Mouse (Mus musculus) testis, adult 2 months (tissue): ENCODE data around the gene Npnt.

ENCODE experiments used
- CTCF ChIP-seq: fragments of 200-500 bp; IDR thresholded peaks from 2 replicates; pipeline ENCODE4 v1.5.1; 2012; ENCODE audit warnings: low read depth, mild to moderate bottlenecking, inconsistent platforms, low read length, moderate library complexity; ENCODE audit not compliant: control insufficient read depth, insufficient read depth, insufficient replicate concordance
- POLR2A ChIP-seq: fragments of 200-500 bp; IDR thresholded peaks from 2 replicates; pipeline ENCODE4 v1.6.1; 2012; ENCODE audit warnings: low read depth, mild to moderate bottlenecking, inconsistent platforms, low read length, moderate library complexity; ENCODE audit not compliant: control insufficient read depth

DNA sequence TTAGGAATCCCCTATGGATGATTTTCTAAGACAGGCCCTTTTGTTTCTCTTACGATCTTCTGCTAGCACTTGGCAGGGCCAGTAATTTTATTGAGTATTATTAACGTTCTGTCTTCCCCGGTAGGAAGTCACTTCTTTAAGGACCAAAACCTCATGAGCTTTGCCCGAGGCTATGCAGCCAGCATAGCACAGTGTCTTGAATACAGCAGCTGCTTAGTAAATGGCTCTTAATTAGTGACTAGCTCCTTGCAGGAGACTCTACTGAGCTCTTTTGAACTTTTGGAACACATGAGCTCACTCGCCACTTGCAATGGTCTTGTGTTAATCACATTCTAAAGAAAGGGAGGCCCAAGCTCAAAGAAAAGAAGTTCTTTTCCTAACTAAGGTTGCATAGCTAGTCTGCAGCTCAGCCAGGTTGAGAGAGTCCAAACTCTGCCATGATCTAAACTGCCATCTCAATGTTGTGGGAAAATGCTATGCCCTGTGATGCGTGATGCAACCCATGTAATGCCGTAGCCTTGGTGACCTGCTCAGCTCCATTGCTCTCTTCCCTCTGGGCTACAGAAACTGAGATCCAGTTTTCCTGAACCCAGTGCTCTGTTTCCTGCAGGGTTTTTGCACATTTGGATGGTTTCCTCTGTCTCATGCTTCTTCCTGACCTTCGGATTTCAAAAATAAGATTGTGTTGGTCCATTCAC lies 42.4 kb downstream of the Npnt start:
- no peak for TF ChIP-seq POLR2A
- TF ChIP-seq CTCF: no peak
